Mouse (Mus musculus): ENCODE data around the gene Smim14.

DNA sequence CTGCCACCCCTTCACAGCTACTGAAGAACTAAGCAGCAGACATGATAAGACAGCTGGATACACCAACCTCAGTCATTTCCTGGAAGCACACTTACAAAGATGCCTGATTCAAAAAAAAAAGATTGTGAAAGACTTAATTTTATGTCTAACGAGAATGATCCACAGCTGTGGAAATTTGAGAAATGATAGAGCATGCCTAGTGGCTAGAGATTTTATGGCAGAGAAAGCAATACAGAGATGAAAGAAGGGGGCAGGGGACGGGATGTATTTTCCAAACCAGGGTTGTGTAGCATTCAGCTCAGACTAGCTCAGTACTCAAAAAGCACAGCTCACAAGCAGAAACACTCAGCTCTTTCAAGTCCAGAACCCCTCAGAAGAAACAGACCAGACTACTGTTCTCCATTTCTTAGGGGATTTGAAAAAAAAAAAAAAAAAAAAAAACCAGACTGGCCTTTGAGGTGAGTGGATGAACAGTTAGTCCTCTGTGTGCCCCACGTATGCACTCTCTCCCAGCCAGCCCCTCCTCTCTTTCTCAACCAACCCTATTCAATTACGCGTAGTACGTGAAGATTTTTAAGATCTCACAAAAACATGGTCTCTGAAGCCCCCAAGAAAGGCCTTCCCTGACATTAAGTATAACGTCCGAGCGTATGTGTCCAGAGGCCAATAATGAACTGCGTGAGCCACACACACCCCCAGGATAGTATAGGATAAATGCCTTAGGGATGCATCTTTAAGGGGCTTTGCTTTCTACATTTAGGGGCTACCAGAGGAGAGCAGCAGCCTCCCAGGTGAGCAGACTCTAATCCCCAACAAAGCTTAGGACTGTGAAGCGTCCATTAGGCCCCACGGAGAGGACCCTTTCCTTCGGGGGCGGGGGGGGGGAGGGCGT is 102.3 kb downstream of the Smim14 start:
- TF ChIP-seq CTCF (IDR thresholded peaks at IDR 0.05; ENCODE audit: extremely low read depth, insufficient read length, insufficient replicate concordance, low read depth, low read length) = no peak
- TF ChIP-seq POLR2A (IDR thresholded peaks at IDR 0.05; ENCODE audit: low read depth, low read length) = no peak
